Mouse (Mus musculus): ENCODE data around the gene Gm26938.

DNA sequence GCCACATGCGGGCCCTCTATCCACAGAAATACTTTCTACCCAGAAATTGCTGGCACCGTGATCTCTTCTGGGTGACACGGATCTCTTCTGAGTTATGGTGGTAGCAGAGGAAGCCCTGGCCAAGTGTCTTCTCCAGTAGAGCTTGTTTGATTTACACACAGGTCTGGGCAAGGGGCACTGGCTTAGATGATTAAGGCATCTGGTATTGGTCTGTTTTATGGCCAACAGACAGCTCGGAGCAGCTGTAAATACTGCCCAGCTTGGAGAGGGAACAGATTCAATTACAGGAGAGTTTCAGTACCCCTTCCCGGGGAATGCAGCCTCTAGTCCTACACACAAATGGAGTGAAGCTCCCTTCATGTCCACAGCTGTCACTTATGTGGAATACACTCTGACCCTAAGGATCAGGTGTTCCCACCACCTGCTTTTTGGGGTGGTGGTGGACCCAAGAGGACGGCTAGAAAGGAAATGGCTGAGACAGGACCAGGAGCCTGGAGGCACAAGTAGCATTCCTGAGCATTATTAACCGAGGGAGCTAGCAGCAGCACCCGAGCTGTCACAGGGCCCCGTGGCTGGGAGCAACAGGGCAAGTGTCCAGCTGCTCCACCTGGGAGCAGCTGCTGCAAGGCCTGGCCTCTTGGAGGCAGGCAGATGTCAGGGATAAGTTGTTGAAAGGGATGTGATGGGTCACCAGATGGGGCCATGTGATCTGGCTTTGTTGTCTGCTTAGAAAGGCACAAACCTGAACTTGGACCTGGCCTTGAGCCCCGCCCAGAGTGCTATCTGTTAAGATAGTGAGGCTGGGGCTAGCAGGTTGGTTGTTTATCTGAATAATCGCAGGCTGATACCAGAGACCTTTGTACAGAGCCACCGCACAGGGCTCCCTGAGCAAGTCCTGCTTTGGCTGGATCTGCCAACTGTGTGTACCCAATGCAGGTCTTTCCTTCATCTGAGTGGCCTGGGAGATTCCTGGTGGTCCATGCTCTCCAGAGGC, 4.4 kb downstream of the Gm26938 start:
- no peak for TF ChIP-seq CTCF (IDR thresholded peaks at IDR 0.05; ENCODE audit: low read depth, low read length)
- TF ChIP-seq POLR2AphosphoS5 (IDR thresholded peaks at IDR 0.05; ENCODE audit: insufficient replicate concordance, low read depth, low read length), result no peak
- no peak for TF ChIP-seq TAL1 (conservative IDR thresholded peaks at IDR 0.05; ENCODE audit: low read depth, low read length)
